Mouse (Mus musculus): ENCODE measurements around the gene Aven.

Gene Aven

GRCm38 (mm10) chr2:112669461-112669860 lies 176.7 kb downstream of the Aven start:
- no peak for DNase-seq (ENCODE audit: low spot score in 2 of 2)

- no peak for DNase-seq (ENCODE audit: low spot score in 2 of 2)
Measured at GRCm38 (mm10) chr2:112676175-112676574, 183.4 kb downstream of the Aven start.

DNA sequence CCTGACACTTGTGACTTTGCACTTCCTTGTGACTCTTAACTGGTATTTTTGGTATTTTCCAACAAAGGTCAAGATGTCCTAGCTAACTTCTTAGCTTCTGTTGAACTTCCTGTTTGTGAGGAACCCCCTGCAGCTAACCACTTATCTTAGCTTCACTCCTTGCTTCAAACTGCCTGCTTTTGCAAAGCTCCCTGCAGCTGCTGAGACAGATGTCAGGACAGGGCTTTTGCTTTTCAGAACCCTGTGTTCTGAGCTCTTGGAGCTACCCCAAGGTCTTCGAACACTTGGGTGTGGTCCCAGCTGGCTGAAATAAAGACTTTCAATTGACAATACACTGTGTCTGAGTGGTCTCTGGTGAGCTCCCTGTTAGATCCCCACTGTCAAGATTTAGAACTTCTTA lies 184.0 kb downstream of the Aven start:
- peak; percentile 8 to 46 for DNase-seq (ENCODE audit: low spot score in 2 of 2)

DNA sequence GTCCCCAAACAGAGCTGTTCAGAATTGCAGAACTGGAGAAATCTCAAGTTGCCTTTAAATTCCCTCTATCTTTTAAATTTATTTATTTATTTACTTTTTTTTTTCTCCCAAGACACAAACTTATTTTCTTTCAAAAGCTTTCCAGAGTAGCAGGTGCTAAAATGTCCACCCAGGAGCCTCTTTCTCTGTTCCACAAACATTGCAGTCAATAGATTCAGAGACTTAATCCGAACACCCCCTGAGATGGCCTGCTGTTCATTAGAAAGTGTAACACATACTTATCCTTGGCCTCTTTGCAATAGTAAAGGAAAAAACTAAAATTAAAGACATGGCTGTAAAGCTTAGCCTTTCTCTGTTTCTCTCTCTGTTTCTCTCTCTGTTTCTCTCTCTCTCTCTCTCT lies 184.5 kb downstream of the Aven start:
- no peak for DNase-seq (ENCODE audit: low spot score in 2 of 2)

DNA sequence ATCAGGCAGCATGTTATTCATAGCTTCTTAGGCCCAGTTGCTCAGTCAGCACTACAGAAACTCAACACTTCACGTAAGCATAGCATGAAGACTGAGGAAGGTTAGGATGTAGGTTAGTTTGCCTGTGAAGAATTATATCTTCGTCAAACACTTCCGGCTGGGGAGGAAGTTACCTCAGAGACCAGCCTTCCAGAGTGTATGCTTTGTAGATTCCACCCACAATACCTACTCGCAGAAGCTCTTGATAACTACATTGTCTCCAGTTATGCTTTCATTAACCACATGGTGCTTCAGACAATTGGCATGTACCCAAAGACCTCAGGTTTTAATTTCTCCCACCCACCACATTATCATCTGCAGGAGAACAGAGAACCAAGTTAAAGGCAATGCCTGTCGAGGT lies 189.1 kb downstream of the Aven start:
- DNase-seq (ENCODE audit: low spot score in 2 of 2), result no peak

Measured in heart, adult 9 months (tissue).